Mouse (Mus musculus) monocyte, adult 2 months (primary cell): Measurements from ENCODE around the gene Caskin2.

ENCODE experiments used
- DNase-seq, 2 experiments: peaks; one replicate each; pipeline ENCODE4 v3.0.0; 2022; ENCODE audit warnings: low spot score in 2 of 2, low read depth in 1 of 2

Caskin2 gene

DNA sequence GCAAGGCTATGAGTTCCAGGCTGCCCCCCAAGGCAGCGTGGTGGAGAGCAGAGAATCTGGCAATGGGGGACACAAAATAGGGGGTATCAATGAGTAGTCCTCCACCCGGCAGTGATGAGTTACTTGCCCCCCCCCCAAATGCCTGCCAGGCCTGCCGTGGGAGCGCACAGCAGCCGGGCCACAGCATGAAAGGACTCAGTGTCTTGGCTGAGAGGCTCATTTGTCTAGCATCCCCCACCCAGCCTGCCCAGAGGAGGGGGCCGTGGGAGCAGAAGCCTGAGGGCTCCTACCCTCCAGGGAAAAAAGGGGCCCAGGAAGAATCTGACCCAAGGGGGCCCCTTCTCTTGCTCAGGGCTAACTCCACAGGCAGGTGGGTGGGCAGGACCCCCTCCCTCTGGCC is 6.1 kb downstream of the Caskin2 start:
- no peak for DNase-seq

DNA sequence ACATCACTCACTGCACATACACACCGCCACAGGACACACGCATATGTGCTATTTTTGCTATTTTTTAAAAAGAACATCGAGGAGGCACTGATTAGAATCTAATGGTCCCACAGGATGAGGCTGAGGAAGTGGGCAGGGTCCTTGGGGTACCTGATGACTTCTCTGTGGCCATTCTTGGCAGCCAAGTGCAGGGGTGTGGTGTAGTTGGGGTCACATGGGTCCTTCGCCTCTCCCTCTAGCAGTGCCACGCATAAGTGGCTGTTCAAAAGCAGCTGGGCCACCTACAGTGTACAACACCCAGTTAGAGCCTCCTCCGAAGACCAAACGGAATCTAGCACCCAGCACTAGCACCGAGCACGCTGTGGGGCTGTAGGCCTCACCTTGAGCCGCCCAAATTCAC is 7.3 kb downstream of the Caskin2 start:
- DNase-seq = no peak

DNA sequence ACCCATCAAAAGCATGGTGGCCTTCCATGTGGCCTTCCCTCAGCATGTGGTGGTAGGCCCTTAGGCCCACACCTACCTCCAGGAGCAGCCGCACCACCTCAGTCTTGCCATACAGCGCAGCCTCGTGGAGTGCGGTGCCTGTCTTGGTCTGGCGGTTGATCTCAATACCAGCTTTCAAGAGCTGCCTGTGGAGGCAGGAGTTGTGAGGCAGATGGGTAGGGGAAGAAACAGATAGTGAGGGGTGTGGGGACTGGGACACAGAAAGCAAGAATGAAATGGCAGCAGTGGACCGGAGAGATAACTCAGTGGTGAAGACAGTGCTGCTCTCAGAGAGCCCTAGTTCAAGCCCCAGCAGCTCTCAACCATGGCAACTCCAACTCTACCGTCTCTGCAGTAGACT is 8.4 kb downstream of the Caskin2 start:
- no peak for DNase-seq

DNA sequence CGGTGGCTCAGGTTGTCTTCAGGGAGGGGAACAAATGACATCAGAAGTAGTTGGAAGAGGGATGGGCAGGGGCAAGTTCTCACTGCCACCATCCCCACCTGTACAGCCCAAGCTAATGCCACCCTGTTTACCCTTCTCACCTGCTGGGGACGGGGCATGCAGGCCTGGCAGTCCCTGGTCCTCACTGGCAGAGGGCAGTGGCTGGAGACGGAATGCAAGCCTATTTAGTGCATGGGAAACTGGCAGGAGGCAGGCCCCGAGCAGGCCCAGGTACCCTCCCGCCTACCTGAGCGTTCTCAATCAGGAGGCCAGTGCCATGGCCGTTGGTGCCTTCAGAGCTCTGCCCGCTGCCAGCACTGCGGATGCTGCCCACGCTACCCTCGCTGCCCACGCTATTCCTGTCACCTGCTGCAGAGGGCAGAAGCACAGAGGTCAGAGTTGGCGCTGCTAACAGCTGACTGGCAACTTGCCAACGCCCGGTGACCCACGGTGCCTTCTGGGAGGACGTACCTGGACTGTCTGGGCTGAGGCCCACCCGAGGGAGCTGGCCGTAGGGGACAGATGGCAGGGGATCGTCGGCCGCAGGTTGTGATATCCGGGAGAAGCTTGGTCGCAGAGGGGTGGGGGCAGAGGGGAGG is 10.2 kb downstream of the Caskin2 start:
- DNase-seq = no peak

DNA sequence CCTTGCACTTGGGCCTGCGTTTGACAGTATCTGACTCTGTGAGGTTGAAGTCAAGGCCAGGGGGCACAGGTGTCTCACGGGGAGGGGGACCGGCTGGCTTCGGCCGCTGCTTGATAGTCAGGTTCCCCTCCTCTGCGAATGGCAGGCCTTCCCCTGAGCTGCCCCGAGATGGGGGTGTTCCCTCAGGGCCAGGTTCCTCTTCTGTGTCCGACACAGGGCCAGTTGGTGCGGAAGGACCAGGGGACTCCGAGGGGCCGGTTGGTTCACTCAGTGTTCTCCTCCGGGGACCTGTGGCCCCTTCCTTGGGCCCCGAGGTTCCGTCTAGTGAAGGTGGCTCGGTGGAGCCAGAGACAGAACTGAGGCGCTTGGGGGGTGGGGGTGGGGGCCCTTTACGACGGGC is 12.5 kb downstream of the Caskin2 start:
- no peak for DNase-seq

DNA sequence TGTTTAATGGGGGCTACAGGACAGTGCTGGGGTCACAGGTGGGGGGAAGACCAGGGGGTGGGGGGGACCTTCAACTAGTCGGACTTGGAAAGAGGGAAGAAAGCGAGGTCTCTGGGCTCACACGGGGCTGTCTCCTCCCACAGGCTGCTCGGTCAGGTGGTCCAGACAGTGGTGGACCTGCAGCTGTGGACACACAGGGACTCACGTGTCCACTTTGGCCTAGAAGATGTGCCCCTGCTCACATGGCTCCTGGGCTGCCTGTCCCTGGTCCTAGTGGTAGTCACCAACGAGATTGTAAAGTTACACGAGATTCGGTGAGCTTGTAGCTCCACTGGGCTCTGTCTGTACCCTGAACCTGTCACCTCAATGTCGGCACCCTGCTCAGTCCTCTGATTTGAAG is 15.8 kb downstream of the Caskin2 start:
- DNase-seq = no peak

DNA sequence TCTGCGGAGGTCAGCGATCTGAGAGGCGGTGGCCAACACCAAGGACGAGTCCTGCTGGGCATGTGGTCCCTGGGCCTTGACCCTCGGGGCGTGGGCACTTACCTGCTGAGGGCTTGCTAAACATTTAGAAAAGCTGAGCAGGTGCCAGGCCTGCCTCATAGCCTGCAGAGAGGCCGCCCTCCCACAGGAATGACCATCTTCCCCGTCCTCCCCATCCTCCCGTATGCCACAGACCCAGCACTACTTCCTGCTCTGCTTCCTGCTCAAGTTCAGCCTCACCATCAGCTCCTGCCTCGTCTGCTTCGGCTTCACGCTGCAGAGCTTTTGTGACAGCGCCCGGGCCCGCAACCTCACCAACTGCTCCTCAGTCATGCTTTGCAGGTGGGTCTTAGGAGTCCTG is 16.5 kb downstream of the Caskin2 start:
- no peak for DNase-seq

DNA sequence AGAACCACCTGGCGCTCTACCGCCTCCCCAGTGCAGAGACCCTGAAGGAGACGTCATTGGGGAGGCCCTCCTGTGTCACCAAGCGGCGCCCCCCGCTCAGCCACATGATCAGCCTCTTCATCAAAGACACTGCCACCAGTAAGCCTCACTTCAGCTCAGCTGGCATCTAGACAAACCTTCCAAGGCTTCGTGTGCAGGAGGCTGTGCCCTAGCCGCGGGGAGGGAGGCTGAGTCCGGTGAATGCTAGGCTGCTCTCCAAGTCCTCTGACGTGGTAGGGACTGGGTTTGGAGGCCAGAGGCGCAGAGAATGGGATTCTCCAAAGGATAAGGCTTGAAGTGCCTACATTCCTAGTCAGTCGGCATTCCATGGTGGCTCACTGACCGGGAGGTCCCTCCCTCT is 21.1 kb downstream of the Caskin2 start:
- no peak for DNase-seq

DNA sequence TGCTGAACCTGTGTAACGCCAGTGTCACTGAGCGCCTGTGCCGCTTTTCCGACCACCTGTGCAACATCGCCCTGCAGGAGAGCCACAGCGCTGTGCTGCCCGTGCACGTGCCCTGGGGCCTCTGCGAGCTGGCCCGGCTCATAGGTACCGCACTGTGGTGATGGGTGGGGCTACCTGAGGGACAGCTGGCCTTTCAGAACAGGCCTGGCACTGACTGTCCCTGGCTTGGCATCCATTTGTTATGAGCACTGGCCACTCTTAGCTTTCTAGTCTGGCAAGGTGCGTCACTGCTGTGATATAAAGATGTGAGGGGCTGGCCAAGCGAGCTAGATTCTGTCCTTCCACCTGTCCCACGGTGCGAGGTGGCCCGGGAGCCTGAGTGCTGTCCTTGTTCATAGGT is 21.5 kb downstream of the Caskin2 start:
- DNase-seq = no peak

DNA sequence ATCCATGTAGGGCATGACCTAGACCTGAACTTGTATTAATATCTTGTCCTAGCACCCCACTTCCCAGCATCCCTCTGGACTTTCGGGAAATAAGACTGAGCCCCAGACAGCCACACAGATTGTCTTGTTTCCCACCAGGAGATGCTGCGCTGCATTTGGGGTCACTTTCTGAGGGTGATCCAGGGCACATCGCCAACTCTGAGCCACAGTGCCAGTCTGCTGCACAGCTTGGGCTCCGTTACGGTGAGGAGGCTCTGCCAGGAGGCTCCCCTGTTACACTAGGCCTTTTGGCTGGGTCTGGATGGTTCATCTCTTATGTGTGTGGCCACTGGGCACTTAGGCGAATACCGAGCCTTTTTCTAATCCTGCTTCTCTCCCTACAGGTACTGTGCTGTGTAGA is 23.7 kb downstream of the Caskin2 start:
- no peak for DNase-seq

DNA sequence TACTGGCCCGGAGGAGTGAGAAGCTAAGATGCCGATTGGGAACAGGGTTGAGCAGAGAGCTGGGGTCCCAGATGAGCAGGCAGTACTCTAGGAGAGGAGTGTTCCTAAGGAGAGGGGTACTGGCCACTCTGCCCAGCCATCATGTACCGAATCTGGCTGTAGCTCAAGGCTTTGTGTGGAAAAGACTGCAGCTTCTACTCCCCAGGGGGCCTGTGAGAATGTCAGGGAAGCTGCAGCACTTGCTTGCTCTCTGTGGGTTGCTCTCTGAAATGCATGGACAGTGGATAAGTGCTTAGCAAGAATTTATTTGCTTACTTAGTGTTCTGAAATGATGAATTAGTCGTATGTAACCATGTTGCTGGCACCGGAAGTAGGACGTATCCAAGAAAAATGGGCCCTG is 27.0 kb downstream of the Caskin2 start:
- no peak for DNase-seq

DNA sequence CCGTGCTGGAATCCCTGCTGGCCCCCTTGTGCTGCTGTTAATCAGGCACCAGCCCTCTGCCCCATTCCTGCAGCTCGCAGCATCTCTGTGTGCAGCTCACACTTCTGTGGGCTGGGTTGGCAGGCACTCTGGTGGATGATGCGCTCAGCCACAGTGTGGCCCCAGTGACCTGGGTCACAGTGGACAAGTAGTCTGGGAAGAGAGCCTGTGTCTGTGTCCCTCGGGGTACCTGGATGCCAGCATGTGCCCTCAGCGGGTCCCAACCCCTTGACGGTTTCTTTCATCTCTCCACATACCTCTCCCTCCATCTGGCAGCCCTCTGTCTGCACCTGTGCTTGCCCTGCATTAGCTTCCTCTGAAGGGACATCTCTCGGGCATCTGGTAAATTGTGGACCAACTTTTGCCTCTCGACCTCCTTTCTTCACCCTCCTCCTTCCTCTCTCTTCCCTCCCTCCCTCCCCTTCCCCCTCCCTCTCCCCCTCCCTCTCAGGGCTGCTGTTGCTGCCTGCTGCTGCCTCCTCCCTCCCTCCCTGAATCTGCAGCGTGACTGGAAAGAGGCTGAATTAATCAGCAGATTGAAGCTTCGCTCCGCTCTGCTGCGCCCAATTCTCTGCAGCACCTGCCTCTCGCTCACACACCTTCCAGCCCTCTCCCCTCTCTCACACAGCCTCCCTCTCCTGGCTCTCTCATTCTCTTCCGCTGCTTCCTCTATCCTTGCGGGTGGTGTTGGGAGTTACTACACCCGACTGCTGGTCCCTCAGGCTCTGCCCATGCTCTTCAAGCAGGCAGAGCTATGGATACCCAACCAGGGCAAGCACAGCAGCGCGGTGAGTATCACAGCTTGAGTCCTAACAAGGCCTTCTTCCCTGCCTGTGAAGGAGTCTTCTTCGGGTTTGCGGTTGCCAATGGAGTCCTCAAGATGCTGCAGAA is 33.0 kb downstream of the Caskin2 start:
- no peak for DNase-seq

DNA sequence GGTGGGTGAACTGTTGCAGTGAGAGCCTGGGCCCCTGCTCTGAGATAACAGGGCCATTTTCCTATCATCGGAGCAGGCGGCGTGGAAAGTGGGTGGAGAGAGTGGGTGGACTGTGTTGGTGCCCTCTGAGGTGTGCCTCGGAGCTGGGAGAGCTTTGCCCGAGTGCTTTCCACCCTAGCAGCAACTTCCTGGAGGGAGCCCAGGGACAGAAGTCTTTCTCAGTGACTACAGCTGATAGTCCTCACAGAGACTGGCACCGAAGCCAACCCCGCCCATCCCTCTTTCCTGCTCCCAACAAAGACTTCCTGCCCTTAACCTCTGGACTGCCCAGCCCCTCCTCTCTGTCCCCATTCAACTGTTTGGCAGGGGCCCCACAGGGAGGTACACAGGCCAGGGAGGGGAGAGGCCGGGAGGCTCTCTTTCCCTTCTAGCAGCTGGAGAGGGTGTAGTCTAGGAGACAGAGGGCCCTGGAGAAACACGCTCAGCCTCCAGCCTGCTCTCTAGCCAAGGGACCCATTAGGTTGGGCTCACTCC is 34.3 kb downstream of the Caskin2 start:
- no peak for DNase-seq

DNA sequence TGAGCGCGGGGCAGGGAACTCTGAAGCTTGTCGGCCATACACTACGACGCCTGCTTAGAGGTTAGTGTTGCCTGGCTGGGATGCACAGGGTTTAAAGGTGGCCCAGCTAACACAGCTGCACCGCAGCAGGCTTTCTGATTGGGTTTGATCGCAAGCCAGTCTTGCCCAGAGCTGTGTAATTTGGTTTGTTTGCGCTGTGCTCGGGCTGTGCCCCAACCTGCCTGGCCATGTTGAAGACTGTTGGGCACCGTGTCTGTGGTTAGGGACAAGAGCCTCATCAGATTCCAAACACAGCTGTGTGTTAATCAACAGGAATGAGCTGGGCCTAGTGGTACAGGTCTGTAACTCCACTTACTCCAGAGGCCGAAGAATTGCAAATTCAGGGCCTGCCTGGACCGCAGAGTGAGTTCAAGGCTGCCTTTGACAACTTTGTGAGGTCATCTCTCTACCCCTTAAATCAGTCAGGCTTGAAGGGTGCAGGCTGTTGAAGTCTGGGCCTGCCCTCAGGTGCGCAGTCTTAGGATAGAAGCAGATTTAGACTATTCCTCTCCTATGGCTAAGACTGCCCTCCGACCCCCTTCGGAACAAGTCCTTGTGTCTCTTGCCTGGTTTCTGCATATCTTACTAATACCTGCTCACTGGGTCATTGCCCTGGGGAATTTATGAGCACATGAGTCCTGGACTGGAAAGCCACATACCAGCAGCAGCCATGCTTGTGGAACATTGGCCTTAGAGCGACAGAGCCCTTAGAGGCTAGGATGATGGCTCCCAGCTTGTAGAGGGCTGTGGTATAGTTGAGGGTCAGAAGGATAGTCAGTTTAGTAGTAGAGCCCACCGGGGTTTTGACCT is 35.7 kb downstream of the Caskin2 start:
- no peak for DNase-seq

DNA sequence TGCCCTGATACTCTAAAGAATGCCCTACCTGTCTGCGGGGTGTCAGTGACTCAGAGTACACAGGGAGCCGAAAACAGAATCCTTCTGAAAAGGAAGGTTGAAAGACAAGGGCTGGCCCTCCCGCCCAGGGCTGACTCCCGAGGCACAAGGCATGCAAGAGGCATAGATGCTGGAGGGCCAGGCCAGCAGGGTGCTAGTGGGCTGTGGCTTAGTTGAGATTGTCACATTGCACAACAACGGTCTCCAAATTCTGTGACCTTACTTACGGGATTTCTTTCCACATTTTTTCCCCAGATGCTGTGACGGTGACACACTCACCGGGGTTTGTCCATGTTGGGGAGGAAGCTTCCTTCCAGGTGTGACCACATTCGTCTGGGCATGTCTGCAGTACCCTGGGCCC is 36.5 kb downstream of the Caskin2 start:
- no peak for DNase-seq

DNA sequence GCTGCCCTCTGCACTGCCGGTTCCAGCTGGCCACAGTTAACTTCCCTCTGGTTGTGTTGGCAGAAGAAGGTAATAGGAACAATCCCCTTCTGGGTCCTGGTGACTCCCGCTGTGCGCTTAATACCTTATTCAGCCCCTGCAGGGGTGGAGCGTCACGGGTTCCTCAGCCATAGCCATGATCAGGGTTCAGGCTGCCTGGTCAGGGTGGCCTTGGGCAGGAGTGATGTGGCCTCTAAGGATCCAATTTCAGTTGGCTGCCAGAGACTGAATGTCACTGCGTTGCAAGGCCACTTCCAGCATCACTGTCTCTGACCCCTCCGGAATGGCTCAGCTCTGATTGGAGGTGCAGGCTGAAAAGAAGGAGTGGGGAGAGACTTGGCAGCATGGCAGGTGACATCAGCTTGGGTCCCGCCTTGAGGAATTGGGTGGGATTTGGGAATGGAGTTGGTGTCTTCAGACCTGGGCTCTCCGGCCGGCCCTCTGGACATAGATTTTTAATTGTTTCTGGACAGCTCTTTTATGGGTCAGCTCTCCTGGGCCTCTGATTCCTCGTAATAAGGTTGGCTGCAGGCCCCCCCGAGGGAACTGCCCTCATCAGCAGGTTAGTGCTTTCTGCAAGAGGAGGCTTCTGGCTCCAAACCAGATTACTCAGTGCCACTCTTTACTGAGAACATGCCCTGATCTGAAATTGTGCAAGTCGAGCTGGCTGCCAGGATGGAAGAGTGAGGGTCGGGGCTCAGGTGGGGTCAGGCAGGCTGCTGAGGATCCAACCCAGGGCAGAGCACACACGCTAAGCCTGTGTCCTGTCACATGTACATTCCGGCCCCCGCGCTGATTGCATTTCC is 37.4 kb downstream of the Caskin2 start:
- no peak for DNase-seq

DNA sequence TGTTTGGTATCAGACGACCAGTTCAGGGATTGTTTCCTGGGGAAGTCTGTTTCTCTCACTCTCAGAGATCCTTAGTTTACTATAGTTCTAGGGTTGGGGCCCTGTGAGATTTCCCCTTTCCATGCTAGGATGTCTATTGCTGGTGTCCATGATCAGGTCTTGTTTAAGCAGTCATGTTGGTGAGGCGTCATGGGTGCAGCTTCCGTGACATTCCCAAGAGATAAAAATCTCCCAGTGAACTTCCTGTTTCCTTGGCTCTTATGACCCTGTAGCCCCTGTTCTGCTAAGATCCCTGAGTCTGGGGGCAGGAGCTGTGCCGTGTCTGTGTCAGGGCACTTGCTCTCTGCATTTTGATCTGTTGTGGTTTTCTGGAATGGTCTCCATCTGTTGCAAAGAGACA is 38.8 kb downstream of the Caskin2 start:
- no peak for DNase-seq

DNA sequence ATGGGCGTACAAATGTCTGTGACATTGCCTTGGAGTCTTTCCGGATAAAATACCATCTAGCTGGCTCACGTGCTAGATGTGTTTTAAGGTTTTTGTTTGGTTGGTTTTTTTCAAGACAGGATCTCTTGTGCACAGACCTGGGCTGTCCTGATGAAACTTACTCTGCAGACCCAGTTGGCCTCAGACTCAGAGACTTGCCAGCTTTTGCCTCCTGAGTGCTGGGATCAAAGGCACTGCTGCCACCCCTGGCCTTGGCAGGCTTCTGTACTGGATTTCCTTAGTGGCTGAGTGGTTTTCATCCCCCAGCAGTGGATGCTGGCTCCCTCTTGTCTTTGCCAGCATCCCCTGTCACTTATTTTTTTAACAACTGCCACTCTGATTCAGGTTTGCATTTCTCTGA is 44.5 kb downstream of the Caskin2 start:
- DNase-seq = no peak

DNA sequence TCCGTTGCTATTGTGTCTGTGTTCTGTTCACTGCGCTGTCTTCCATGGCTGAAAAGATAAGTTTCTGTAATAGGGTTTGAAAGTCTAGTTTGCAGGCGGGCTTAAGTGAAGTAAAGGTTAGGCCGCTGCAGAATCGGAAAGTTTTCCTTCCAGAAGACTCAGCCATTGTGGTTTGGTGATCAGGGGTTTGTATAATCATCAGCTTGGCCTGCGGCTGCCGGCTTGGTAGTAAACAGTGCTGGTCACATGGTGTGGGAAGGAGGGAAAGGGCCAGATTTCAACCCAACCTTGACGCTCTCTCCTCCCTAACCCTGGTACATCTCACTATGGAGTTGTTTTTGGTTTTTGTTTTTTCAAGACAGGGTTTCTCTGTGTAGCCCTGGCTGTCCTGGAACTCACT is 46.5 kb downstream of the Caskin2 start:
- no peak for DNase-seq

DNA sequence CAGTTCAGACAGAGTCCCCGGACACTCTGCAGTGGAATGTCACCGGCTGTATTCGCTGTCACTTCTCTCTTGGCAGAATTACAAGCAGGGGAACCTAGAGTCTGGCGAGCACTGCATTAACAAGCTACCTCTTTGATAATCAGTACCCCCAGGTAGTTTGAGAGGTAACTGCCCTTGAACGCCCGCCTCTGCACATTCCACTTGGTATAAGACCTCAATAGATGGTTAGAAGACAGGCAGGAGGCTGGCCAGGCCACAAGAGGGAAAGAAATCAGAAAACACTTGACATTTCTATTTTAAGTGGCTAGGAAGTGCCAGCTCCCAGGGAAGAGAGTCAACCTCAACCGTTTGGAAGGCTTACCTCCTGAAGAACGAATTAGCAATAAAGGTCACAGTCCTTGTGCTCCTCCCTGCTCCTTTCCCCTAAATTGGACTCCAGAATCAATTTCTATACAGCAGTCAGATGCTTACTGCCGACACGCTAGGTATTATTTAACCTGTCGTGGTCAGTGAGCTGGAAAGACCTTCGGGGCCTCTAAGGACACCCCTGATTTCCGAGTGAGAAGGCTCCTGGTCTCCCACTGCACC is 47.0 kb downstream of the Caskin2 start:
- no peak for DNase-seq
